9 mouse cellular contexts compared by ENCODE assay signal in genomic region chr2:119019131-119019530, GRCm38 (mm10). TPM values are rescaled to one million over a fixed set of nuclear protein-coding genes. Genes with fewer than 3 reads are reported as not detected.
A peak's percentile ranks its signal among the peaks of the same experiment; 100 is the strongest.
DNase-seq lines count a peak whose midpoint lies in the region; ATAC-seq lines count a peak whose summit lies in the region.
"Had no signal": no experiment of that assay in that cellular context is flagged by ENCODE, and none has a peak within 500 bp of the region (broad histone marks: within the 10 kb centered on the region; RNA-seq: fewer than 3 reads in every experiment).

No protein-coding gene starts in this region.

- no peaks in the 10 kb centered on the region; the same call in 1 of the 2 replicates for H3K9me3 ChIP-seq in limb, embryonic 12.5 days
- no peaks in the 10 kb centered on the region for H3K9me3 ChIP-seq in stomach, embryonic 16.5 days (replicated peaks; ENCODE audit: control insufficient read depth, low read length)

- 0 out of 2 replicates have a peak overlapping the region, but pooled peaks have one; percentile 28 for H3K9ac ChIP-seq in limb, embryonic 12.5 days (replicated peaks)
- H3K9ac ChIP-seq in stomach, embryonic 16.5 days (ENCODE audit: low read length), result peak overlapping the region; percentile 16; the same call in 1 of the 2 replicates

- 0 out of 2 replicates have a peak overlapping the region, but pooled peaks have one; percentile 5 for H3K4me3 ChIP-seq in limb, embryonic 12.5 days (replicated peaks)
- no peak overlapping the region for H3K4me3 ChIP-seq in stomach, embryonic 16.5 days (replicated peaks; ENCODE audit: low read length)
- H3K4me3 ChIP-seq: erythroblast, embryonic 14.5 days had no signal

- peak overlapping the region; percentile 85 for H3K27ac ChIP-seq in limb, embryonic 12.5 days
- peak overlapping the region; percentile 89 for H3K27ac ChIP-seq in stomach, embryonic 16.5 days (ENCODE audit: low read length)

- peak overlapping the region; percentile 46 for H3K4me2 ChIP-seq in limb, embryonic 12.5 days
- H3K4me2 ChIP-seq in stomach, embryonic 16.5 days (ENCODE audit: low read depth, low read length), result peak overlapping the region; percentile 33; the same call in 1 of the 2 replicates

- DNase-seq in frontal cortex, postnatal 25 days (ENCODE audit: low spot score in 2 of 2), result no peak
- DNase-seq in thymus, postnatal 14 days, result peak; percentile 30
- DNase-seq in thymus, postnatal 25 days, result no peak
- DNase-seq in left cerebral cortex, adult 8-10 months (ENCODE audit: low spot score in 2 of 2), result no peak

- peaks cover 46% of the 10 kb centered on the region for H3K36me3 ChIP-seq in limb, embryonic 12.5 days
- H3K36me3 ChIP-seq in stomach, embryonic 16.5 days (ENCODE audit: control insufficient read depth, insufficient read depth, low read length), result peaks cover 18% of the 10 kb centered on the region

- ATAC-seq in frontal cortex, adult (ENCODE audit: low TSS enrichment), result peak; percentile 38; the same call in 1 of the 2 replicates
- no peak for ATAC-seq in limb, embryonic 12.5 days (ENCODE audit: insufficient number of reproducible peaks, insufficient read depth, low FRiP score, low TSS enrichment, low read depth)
- no peak; the same call in 1 of the 2 replicates for ATAC-seq in stomach, embryonic 16.5 days (ENCODE audit: insufficient read depth, low FRiP score)
- ATAC-seq in activated CD4-positive, CD25-positive, alpha-beta regulatory T cell, adult 4 months, result no peak

- peaks cover 13% of the 10 kb centered on the region for H3K4me1 ChIP-seq in limb, embryonic 12.5 days (replicated peaks)
- peaks cover 8% of the 10 kb centered on the region for H3K4me1 ChIP-seq in stomach, embryonic 16.5 days (ENCODE audit: control insufficient read depth, insufficient read depth, low read length)

- no peaks in the 10 kb centered on the region for H3K27me3 ChIP-seq in limb, embryonic 12.5 days
- H3K27me3 ChIP-seq in stomach, embryonic 16.5 days (ENCODE audit: control insufficient read depth, insufficient read depth, low read length), result no peaks in the 10 kb centered on the region

- 8% methylated on average over 5 of the region's 5 CpGs for WGBS in limb, embryonic 12.5 days
- WGBS in stomach, embryonic 16.5 days, result 21% methylated on average over 5 of the region's 5 CpGs

RNA-seq across cellular contexts. Expression of gene Ccdc32, which starts 10.1 kb away (rescaled TPM):
- 20.0 and 21.8 TPM in 2 replicates for polyA plus RNA-seq in limb, embryonic 12.5 days (2016; fragmentation: Nextera tagmentation; extraction: Ambion mirVana)
- polyA plus RNA-seq in stomach, embryonic 16.5 days (2015; fragmentation: Nextera tagmentation; extraction: Ambion mirVana), result 23.8 and 24.0 TPM in 2 replicates
- total RNA-seq in left cerebral cortex, adult 8-10 months (2022), result 10 to 100 TPM; 43.1 to 49.6 (median 46.5) TPM
- polyA plus RNA-seq in activated CD4-positive, CD25-positive, alpha-beta regulatory T cell, adult 4 months (2017; shearing (Covaris generic)), result 10 to 100 TPM; 20.5 to 21.3 TPM

RNA-seq across cellular contexts. Expression of gene Rpusd2, which starts 15.5 kb away (rescaled TPM):
- 5.4 and 6.2 TPM in 2 replicates for polyA plus RNA-seq in limb, embryonic 12.5 days (2016; fragmentation: Nextera tagmentation; extraction: Ambion mirVana)
- polyA plus RNA-seq in stomach, embryonic 16.5 days (2015; fragmentation: Nextera tagmentation; extraction: Ambion mirVana), result 3.0 and 3.3 TPM in 2 replicates
- 1 to 10 TPM; 6.6 to 9.1 (median 8.0) TPM for total RNA-seq in left cerebral cortex, adult 8-10 months (2022)
- 1 to 10 TPM; 2.3 to 2.4 TPM for polyA plus RNA-seq in activated CD4-positive, CD25-positive, alpha-beta regulatory T cell, adult 4 months (2017; shearing (Covaris generic))

RNA-seq across cellular contexts. Expression of gene Knl1, which starts 27.8 kb away (rescaled TPM):
- 61.7 and 63.8 TPM in 2 replicates for polyA plus RNA-seq in limb, embryonic 12.5 days (2016; fragmentation: Nextera tagmentation; extraction: Ambion mirVana)
- 39.3 and 44.8 TPM in 2 replicates for polyA plus RNA-seq in stomach, embryonic 16.5 days (2015; fragmentation: Nextera tagmentation; extraction: Ambion mirVana)
- total RNA-seq in left cerebral cortex, adult 8-10 months (2022), result 1 to 10 TPM in 1 of 4 experiments, under 1 TPM in 3; 0.21 to 1.0 (median 0.29) TPM
- 10 to 100 TPM; 17.4 to 18.1 TPM for polyA plus RNA-seq in activated CD4-positive, CD25-positive, alpha-beta regulatory T cell, adult 4 months (2017; shearing (Covaris generic))
